Mouse (Mus musculus) myocyte (in vitro differentiated cells): ENCODE measurements around the gene Faap100. TPM values are rescaled to one million over a fixed set of nuclear protein-coding genes. Genes with fewer than 3 reads are reported as not detected.
"Not testable (repeated sequence)": the region's sequence is repeated elsewhere in the genome, so short reads cannot be mapped to it uniquely, and the experiment has no call there.

ENCODE experiments used
- H3K27me3 ChIP-seq: one replicate; pipeline ENCODE4 v1.6.1; 2011; ENCODE audit not compliant: control insufficient read depth, insufficient read depth, insufficient read length
- H3K36me3 ChIP-seq: one replicate; pipeline ENCODE4 v1.6.1; 2011; ENCODE audit not compliant: control insufficient read depth, insufficient read depth
- H3K4me2 ChIP-seq: one replicate; pipeline ENCODE4 v1.6.1; 2011; ENCODE audit warnings: low read depth, control low read depth
- H3K4me3 ChIP-seq: one replicate; pipeline ENCODE4 v1.5.1; 2011; ENCODE audit warnings: mild to moderate bottlenecking, control low read depth, moderate library complexity
- H3K79me2 ChIP-seq: one replicate; pipeline ENCODE4 v1.6.1; 2011; ENCODE audit not compliant: control insufficient read depth, insufficient read depth
- H3ac ChIP-seq: one replicate; pipeline ENCODE4 v1.6.1; 2011; ENCODE audit not compliant: control insufficient read depth, insufficient read length
- CEBPB ChIP-seq: IDR thresholded peaks from 2 replicates; pipeline ENCODE4 v1.6.1; 2011; ENCODE audit warnings: mild to moderate bottlenecking, moderate library complexity; ENCODE audit not compliant: poor library complexity, insufficient read depth, severe bottlenecking
- E2F4 ChIP-seq: IDR thresholded peaks from one replicate; pipeline ENCODE4 v1.6.1; 2011; ENCODE audit warnings: mild to moderate bottlenecking, control low read depth, moderate library complexity; ENCODE audit not compliant: insufficient read depth
- MAX ChIP-seq: IDR thresholded peaks from one replicate; pipeline ENCODE4 v1.6.1; 2011; ENCODE audit warnings: low read depth, mild to moderate bottlenecking, control low read depth
- MYOD1 ChIP-seq, 3 experiments: IDR thresholded peaks; one replicate each; pipeline ENCODE4 v1.6.1; 2011; ENCODE audit warnings: control low read depth in 2 of 3, low read depth in 2 of 3, mild to moderate bottlenecking in 2 of 3, moderate library complexity in 1 of 3; ENCODE audit not compliant: insufficient read length in 2 of 3, control insufficient read depth in 1 of 3
- MYOG ChIP-seq, 3 experiments: IDR thresholded peaks; one replicate each; pipeline ENCODE4 v1.6.1; 2011; ENCODE audit warnings: control low read depth in 2 of 3, low read depth in 2 of 3, mild to moderate bottlenecking in 2 of 3; ENCODE audit not compliant: insufficient read length in 2 of 3, control insufficient read depth in 1 of 3, insufficient read depth in 1 of 3
- POLR2A ChIP-seq: IDR thresholded peaks from one replicate; pipeline ENCODE4 v1.6.1; 2011; ENCODE audit warnings: low read depth, mild to moderate bottlenecking, control low read depth, moderate library complexity; ENCODE audit not compliant: insufficient read length
- POLR2AphosphoS2 ChIP-seq: IDR thresholded peaks from one replicate; pipeline ENCODE4 v1.6.1; 2011; ENCODE audit warnings: low read depth, control low read depth; ENCODE audit not compliant: insufficient read length
- REST ChIP-seq: IDR thresholded peaks from one replicate; pipeline ENCODE4 v1.6.1; 2011; ENCODE audit warnings: mild to moderate bottlenecking, control low read depth, moderate library complexity; ENCODE audit not compliant: insufficient read depth, insufficient read length
- TCF12 ChIP-seq: IDR thresholded peaks from one replicate; pipeline ENCODE4 v1.6.1; 2011; ENCODE audit warnings: mild to moderate bottlenecking, control low read depth; ENCODE audit not compliant: poor library complexity, insufficient read depth, severe bottlenecking
- TCF3 ChIP-seq: IDR thresholded peaks from one replicate; pipeline ENCODE4 v1.6.1; 2011; ENCODE audit warnings: low read depth, control low read depth; ENCODE audit not compliant: insufficient read length
- USF1 ChIP-seq: IDR thresholded peaks from one replicate; pipeline ENCODE4 v1.6.1; 2011; ENCODE audit warnings: low read depth, mild to moderate bottlenecking, control low read depth, moderate library complexity
- polyA plus RNA-seq: library from polyadenylated mRNA; unstranded; fragments of >200 nt; fragmentation: generic; extraction: Trizol; gene quantifications from one replicate; pipeline ENCODE4 v1.2.1, GENCODE M21; 2012; ENCODE audit warnings: missing spikeins

The Faap100 gene
- polyA plus RNA-seq, 1 experiment: 12.3 TPM

DNA sequence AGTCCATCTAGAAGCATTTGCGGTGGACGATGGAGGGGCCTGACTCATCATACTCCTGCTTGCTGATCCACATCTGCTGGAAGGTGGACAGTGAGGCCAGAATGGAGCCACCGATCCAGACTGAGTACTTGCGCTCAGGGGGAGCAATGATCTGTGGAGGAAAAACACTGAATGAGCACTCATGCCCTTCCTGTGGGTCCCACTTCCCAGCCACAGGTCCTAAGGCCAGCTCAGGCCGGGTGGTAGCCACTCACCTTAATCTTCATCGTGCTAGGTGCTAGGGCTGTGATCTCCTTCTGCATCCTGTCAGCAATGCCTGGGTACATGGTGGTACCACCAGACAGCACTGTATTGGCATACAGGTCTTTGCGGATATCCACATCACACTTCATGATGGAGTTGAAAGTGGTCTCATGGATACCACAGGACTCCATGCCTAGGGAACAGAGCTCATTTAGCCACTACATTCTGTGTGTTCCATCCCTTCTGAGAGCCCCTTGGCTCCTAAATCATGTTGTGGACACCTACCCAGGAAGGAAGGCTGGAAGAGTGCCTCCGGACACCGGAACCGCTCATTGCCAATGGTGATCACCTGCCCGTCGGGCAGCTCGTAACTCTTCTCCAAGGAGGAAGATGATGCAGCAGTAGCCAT lies 32.1 kb downstream of the Faap100 start:
- peak; percentile 19 for TF ChIP-seq POLR2AphosphoS2
- TF ChIP-seq POLR2A: peak; percentile 24
- peaks cover 33% of the 10 kb centered on the region for H3K79me2 ChIP-seq
- not testable (repeated sequence) for H3K27me3 ChIP-seq

GRCm38 (mm10) chr11:120345067-120345681 lies 33.4 kb downstream of the Faap100 start:
- Histone ChIP-seq H3K79me2 (peaks cover 33% of the 10 kb centered on the region), H3K4me2 (peak overlapping the region; percentile 73), H3K27me3 (no peaks in the 10 kb centered on the region), H3ac (no peak overlapping the region), H3K4me3 (peak overlapping the region; percentile 97), H3K36me3 (peaks cover 16% of the 10 kb centered on the region)
- TF ChIP-seq POLR2A (peak; percentile 58), POLR2AphosphoS2 (peak; percentile 93), E2F4 (no peak)

More for the DNA sequence above, 32.1 kb downstream of the Faap100 start:
- peak overlapping the region; percentile 97 for H3K4me3 ChIP-seq
- H3ac ChIP-seq: peak overlapping the region; percentile 94
- H3K4me2 ChIP-seq: peak overlapping the region; percentile 79
- peaks cover 16% of the 10 kb centered on the region for H3K36me3 ChIP-seq

DNA sequence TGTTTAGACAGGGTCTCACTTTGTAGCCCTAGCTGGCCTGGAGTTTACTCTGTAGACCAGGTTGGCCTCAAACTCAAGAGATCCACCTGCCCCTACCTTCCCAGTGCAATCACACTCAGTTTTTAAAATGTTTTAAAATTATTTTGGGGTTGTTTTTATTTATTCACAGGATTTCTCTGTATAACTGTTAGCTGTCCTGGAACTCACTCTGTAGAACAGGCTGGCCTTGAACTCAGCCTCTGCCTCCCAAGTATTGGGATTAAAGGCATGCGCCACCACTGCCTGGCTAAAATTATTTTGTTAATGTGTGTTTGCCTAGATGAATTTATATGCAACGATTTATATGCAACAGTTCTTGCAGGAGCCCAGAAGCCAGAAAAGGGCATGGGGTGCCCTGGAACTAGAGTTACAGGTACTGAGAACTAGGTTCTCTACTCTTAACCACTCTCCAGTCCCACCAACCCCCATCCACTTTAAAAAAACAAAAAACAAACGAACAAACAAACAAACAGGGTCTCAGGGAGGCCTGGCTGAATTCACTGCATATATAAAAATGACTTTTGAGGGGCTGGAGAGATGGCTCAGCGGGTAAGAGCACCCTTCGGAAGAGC lies 34.1 kb downstream of the Faap100 start:
- no peak overlapping the region for H3K4me2 ChIP-seq

DNA sequence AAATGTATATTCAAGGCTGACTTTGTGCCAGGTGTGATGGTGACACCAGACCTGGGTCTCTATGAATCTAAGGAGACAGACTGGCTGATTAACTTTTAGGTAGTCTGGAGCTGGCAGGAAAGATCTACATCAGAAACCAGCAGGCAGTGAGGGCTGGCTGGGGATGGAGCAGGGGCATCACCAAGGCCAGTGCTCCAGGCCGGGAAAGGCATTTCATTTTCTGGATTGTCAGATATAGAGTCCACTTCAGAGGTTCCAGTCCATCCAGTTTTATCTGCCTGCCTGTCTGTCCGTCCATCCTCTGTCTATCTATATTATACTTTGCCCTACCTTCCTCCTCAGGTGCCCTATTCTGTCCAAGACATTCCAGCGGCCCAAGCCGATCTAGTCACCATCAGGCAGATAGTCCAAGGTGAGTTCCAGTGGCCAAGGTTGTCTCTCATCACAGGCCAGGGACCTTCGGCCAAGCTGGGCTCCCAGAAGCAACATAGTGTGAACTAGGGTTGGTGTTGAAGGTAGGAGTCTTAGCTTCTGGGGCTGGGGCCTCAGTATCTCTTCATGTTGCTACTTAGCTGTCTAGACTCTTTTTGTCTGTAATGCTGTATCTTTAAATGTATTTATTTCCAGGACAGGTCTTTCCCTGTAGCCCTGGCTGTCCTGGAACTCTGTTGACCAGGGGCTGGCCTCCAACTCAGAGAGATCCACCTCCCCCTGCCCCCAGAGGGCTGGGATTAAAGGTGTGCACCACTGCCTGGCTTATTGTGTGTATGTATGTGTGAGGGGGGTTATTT lies 34.9 kb downstream of the Faap100 start:
- Histone ChIP-seq H3K27me3 (no peaks in the 10 kb centered on the region), H3K79me2 (peaks cover 23% of the 10 kb centered on the region), H3K4me3 (no peak overlapping the region), H3ac (no peak overlapping the region), H3K4me2 (no peak overlapping the region), H3K36me3 (peaks cover 16% of the 10 kb centered on the region)
- TF ChIP-seq POLR2AphosphoS2 (peak; percentile 53), MYOD1 (IDR thresholded peaks at IDR 0.05; ENCODE audit: control insufficient read depth in 1 of 3, insufficient read length in 2 of 3, low read depth in 2 of 3) (no peak), POLR2A (peak; percentile 42), REST (no peak)

More for the DNA sequence above, 34.1 kb downstream of the Faap100 start:
- Histone ChIP-seq H3K36me3 (peaks cover 16% of the 10 kb centered on the region), H3K27me3 (no peaks in the 10 kb centered on the region), H3K79me2 (peaks cover 30% of the 10 kb centered on the region), H3K4me3 (peak overlapping the region; percentile 97), H3ac (no peak overlapping the region)
- TF ChIP-seq TCF12 (no peak), USF1 (no peak), POLR2AphosphoS2 (no peak), E2F4 (no peak), MAX (no peak), POLR2A (no peak), MYOD1 (IDR thresholded peaks at IDR 0.05; ENCODE audit: control insufficient read depth in 1 of 3, insufficient read length in 2 of 3, low read depth in 2 of 3) (no peak)

- H3ac ChIP-seq: no peak overlapping the region
- no peak for TF ChIP-seq MAX
- no peak for TF ChIP-seq CEBPB
- TF ChIP-seq MYOD1 (IDR thresholded peaks at IDR 0.05; ENCODE audit: control insufficient read depth in 1 of 3, insufficient read length in 2 of 3, low read depth in 2 of 3): no peak
- no peak for TF ChIP-seq E2F4
- no peak for TF ChIP-seq MYOG (IDR thresholded peaks at IDR 0.05; ENCODE audit: control insufficient read depth in 1 of 3, insufficient read depth in 1 of 3, insufficient read length in 2 of 3, low read depth in 2 of 3)
- no peak for TF ChIP-seq POLR2A
- TF ChIP-seq POLR2AphosphoS2: no peak
- no peak for TF ChIP-seq USF1
- TF ChIP-seq REST: no peak
- no peak for TF ChIP-seq TCF3
- no peak for TF ChIP-seq TCF12
- peaks cover 16% of the 10 kb centered on the region for H3K36me3 ChIP-seq
- no peaks in the 10 kb centered on the region for H3K27me3 ChIP-seq
- H3K4me3 ChIP-seq: no peak overlapping the region
- peaks cover 18% of the 10 kb centered on the region for H3K79me2 ChIP-seq
- H3K4me2 ChIP-seq: no peak overlapping the region
Observed at GRCm38 (mm10) chr11:120342656-120343160, 35.9 kb downstream of the Faap100 start.
